Mouse (Mus musculus) gastrocnemius, postnatal 14 days (tissue): ENCODE results near the gene Slc35b1. TPM values are rescaled to one million over a fixed set of nuclear protein-coding genes. Genes with fewer than 3 reads are reported as not detected.
"Not testable (repeated sequence)": the region's sequence is repeated elsewhere in the genome, so short reads cannot be mapped to it uniquely, and the experiment has no call there.

Source experiments
- DNase-seq: peaks from one replicate; pipeline ENCODE4 v3.0.0; 2021; ENCODE audit warnings: mixed read lengths
- intact Hi-C: fragments of 180-260 bp; cut with DNase I; formaldehyde crosslinking; loops from one replicate; pipeline ENCODE4 v1.15.1; 2025; ENCODE audit warnings: low total_unique reads
- total RNA-seq, 2 experiments: library from RNA; stranded (reverse); gene quantifications; 2 replicates each; pipeline ENCODE4 v1.2.3; 2021

Slc35b1 gene
- total RNA-seq, 2 experiments from 2014 or later = 36.6 to 37.8 TPM

GRCm38 (mm10) chr11:95389006-95389405 lies 4.5 kb downstream of the Slc35b1 start:
- DNase-seq = no peak
- intact Hi-C loops = loop anchor here (2.0 to 10.0 kb wide), 2 partner anchors 124 to 128 kb away; partner anchors contain the start of gene Tac4

GRCm38 (mm10) chr11:95390420-95390819 lies 5.9 kb downstream of the Slc35b1 start:
- intact Hi-C loops = loop anchor here (5.0 kb wide), 1 partner anchor 42 kb away; no protein-coding TSS in a partner anchor
- no peak for DNase-seq

- intact Hi-C loops = loop anchor here (5.0 kb wide), 1 partner anchor 41 kb away; no protein-coding TSS in a partner anchor
- DNase-seq = no peak
These were observed 6.7 kb downstream of the Slc35b1 start for GRCm38 (mm10) chr11:95391201-95391600.

GRCm38 (mm10) chr11:95391743-95392142 lies 7.3 kb downstream of the Slc35b1 start:
- intact Hi-C loops = loop anchor here (5.0 kb wide), 1 partner anchor 41 kb away; no protein-coding TSS in a partner anchor
- DNase-seq = peak; percentile 45

- DNase-seq = peak; percentile 80
- intact Hi-C loops = loop anchor here (5.0 kb wide), 1 partner anchor 40 kb away; no protein-coding TSS in a partner anchor
These were observed 7.8 kb downstream of the Slc35b1 start for GRCm38 (mm10) chr11:95392223-95392667.

GRCm38 (mm10) chr11:95392708-95393499 lies 8.4 kb downstream of the Slc35b1 start:
- no peak for DNase-seq
- intact Hi-C loops = loop anchor here (5.0 kb wide), 1 partner anchor 39 kb away; no protein-coding TSS in a partner anchor

- no peak for DNase-seq
- intact Hi-C loops = loop anchor here (5.0 kb wide), 1 partner anchor 39 kb away; no protein-coding TSS in a partner anchor
These were observed 9.0 kb downstream of the Slc35b1 start for GRCm38 (mm10) chr11:95393500-95393816.

- no peak for DNase-seq
- intact Hi-C loops = loop anchor here (5.0 kb wide), 1 partner anchor 38 kb away; no protein-coding TSS in a partner anchor
These were observed 9.6 kb downstream of the Slc35b1 start for GRCm38 (mm10) chr11:95394112-95394511.

GRCm38 (mm10) chr11:95396548-95396947 lies 12.1 kb downstream of the Slc35b1 start:
- no peak for DNase-seq
- intact Hi-C loops = no loop called here

- DNase-seq = peak; percentile 70
- intact Hi-C loops = no loop called here
These were observed 13.6 kb downstream of the Slc35b1 start for GRCm38 (mm10) chr11:95397843-95398835.

- intact Hi-C loops = no loop called here
- DNase-seq = no peak
These were observed 15.1 kb downstream of the Slc35b1 start for GRCm38 (mm10) chr11:95399520-95400020.

- no peak for DNase-seq
These were observed 17.1 kb downstream of the Slc35b1 start for GRCm38 (mm10) chr11:95401568-95401967.

GRCm38 (mm10) chr11:95402196-95402595 lies 17.7 kb downstream of the Slc35b1 start:
- intact Hi-C loops = no loop called here
- peak; percentile 45 for DNase-seq

More at GRCm38 (mm10) chr11:95401568-95401967, 17.1 kb downstream of the Slc35b1 start:
- intact Hi-C loops = no loop called here

- intact Hi-C loops = no loop called here
- no peak for DNase-seq
These were observed 18.2 kb downstream of the Slc35b1 start for GRCm38 (mm10) chr11:95402658-95403101.

GRCm38 (mm10) chr11:95403382-95404340 lies 19.2 kb downstream of the Slc35b1 start:
- intact Hi-C loops = no loop called here
- DNase-seq = no peak

GRCm38 (mm10) chr11:95405771-95406170 lies 21.3 kb downstream of the Slc35b1 start:
- intact Hi-C loops = no loop called here
- peak; percentile 46 for DNase-seq

GRCm38 (mm10) chr11:95406398-95406797 lies 21.9 kb downstream of the Slc35b1 start:
- DNase-seq, intact Hi-C loops: not testable (repeated sequence)

- intact Hi-C loops = no loop called here
- no peak for DNase-seq
These were observed 25.1 kb downstream of the Slc35b1 start for GRCm38 (mm10) chr11:95409450-95410112.
